Mouse (Mus musculus) macrophage (primary cell): ENCODE data around the gene Zdhhc24. TPM values are rescaled to one million over a fixed set of nuclear protein-coding genes. Genes with fewer than 3 reads are reported as not detected.

Source experiments
- H3K27ac ChIP-seq: fragments of 350-480 bp; formaldehyde crosslinking; 2 replicates; pipeline ENCODE4 v1.9.0; 2021
- H3K36me3 ChIP-seq: fragments of 350-480 bp; formaldehyde crosslinking; 2 replicates; pipeline ENCODE4 v1.9.0; 2021; ENCODE audit errors: inconsistent target
- H3K4me3 ChIP-seq: fragments of 350-480 bp; formaldehyde crosslinking; 2 replicates; pipeline ENCODE4 v1.9.0; 2021; ENCODE audit errors: inconsistent target
- H3K79me2 ChIP-seq: fragments of 350-480 bp; formaldehyde crosslinking; 2 replicates; pipeline ENCODE4 v1.9.0; 2021; ENCODE audit errors: inconsistent target
- WGBS: methylation state at CpG from one replicate; pipeline ENCODE4 v1.1.7; 2026; ENCODE audit warnings: inconsistent platforms; ENCODE audit not compliant: missing documents; 5-methylcytosine and 5-hydroxymethylcytosine counted together
- polyA plus RNA-seq: library from polyadenylated mRNA; stranded (reverse); fragments of 250-400 nt; gene quantifications from 3 replicates; pipeline ENCODE4 v1.2.4, GENCODE M21; 2018; ENCODE audit warnings: inconsistent platforms
- total RNA-seq, 78 experiments: library from RNA; depleted of rRNA; stranded (reverse); fragments of 250-400 nt; gene quantifications; 1 replicate in 9 of 78; 2 replicates in 24 of 78; 3 replicates in 43 of 78; 4 replicates in 2 of 78; pipeline ENCODE4 v1.2.4; 2018; ENCODE audit warnings: inconsistent platforms in 56 of 78

Gene Zdhhc24
- 10 to 100 TPM in 18 of 26 experiments, 1 to 10 TPM in 8; 4.9 to 30.2 (median 13.9) TPM for total RNA-seq (2018; cell fraction: chromatin; rRNA removed)
- total RNA-seq (2018; cell fraction: cytosol; rRNA removed) = 10 to 100 TPM in 24 of 26 experiments, 1 to 10 TPM in 2; 8.9 to 28.5 (median 18.0) TPM
- 10 to 100 TPM in 24 of 26 experiments, 1 to 10 TPM in 2; 7.4 to 49.1 (median 23.8) TPM for total RNA-seq (2018; cell fraction: nucleus; rRNA removed)
- 13.7 to 17.2 TPM (median 17.1 TPM) in 3 replicates for polyA plus RNA-seq

GRCm38 (mm10) chr19:4878405-4879323 is at the start of gene Zdhhc24:
Zdhhc24 (plus strand) TSS chr19:4878668.
- H3K36me3 ChIP-seq = peaks cover 20% of the 10 kb centered on the region; the same call in 1 of the 2 replicates
- no peak within 1 kb of the TSS for H3K27ac ChIP-seq
- H3K79me2 ChIP-seq = peaks cover 19% of the 10 kb centered on the region
- under 1% methylated on average over 52 of the region's 52 CpGs for WGBS
- H3K4me3 ChIP-seq = peak within 1 kb of the TSS; percentile 46

DNA sequence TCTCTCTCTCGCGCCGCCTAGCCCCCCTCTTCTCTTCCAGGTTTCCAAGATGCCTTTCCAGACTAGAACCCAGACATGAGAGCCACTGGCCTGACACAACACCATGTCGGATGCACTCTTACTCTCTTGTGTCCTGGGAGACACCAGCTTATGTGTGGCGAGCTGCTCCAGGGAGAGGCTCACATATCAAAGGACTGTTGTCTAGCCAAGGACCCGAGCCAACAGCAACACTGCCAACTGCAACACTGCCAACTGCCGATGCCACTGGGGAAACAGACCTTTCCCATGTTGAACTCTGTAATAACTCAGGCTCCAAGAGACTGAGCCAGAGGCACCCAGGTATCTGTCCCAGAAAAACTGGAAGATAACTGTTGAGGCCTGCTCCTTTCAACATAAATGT is 49.3 kb upstream of the Zdhhc24 start:
- no peak overlapping the region for H3K27ac ChIP-seq
- no peak overlapping the region for H3K4me3 ChIP-seq
- 96% methylated on average over 7 of the region's 7 CpGs for WGBS
- H3K36me3 ChIP-seq = peaks cover 23% of the 10 kb centered on the region
- H3K79me2 ChIP-seq = no peaks in the 10 kb centered on the region

GRCm38 (mm10) chr19:4833977-4834376 is 44.5 kb upstream of the Zdhhc24 start:
- H3K79me2 ChIP-seq = peaks cover 7% of the 10 kb centered on the region; the same call in 1 of the 2 replicates
- H3K4me3 ChIP-seq = no peak overlapping the region
- no peak overlapping the region for H3K27ac ChIP-seq
- H3K36me3 ChIP-seq = peaks cover 7% of the 10 kb centered on the region
- WGBS = 95% methylated on average over 8 of the region's 8 CpGs

DNA sequence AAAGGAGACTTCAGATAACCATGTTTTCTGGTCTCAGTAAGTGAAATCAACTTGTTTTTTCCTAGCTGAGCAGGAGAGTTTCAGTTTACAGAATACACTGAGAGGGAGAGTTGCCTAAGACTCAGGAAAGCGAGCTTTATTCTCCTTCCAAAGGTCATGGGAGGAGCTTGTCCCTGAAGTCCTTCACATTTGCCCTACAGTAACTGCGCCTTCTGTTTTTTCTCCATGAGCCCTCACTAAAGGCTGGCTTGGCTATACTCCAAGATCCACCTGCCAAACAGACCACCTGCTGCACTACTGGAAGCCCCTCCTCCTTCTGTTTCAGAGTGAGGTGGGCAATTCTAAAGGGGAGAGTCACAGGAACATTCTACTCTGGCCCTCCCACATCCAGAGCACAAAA is 42.4 kb upstream of the Zdhhc24 start:
- no peak overlapping the region for H3K4me3 ChIP-seq
- peaks cover 7% of the 10 kb centered on the region; the same call in 1 of the 2 replicates for H3K79me2 ChIP-seq
- 76% methylated on average over 2 of the region's 2 CpGs for WGBS
- H3K36me3 ChIP-seq = peaks cover 7% of the 10 kb centered on the region
- no peak overlapping the region for H3K27ac ChIP-seq

GRCm38 (mm10) chr19:4837049-4837448 is 41.4 kb upstream of the Zdhhc24 start:
- 83% methylated on average over 4 of the region's 6 CpGs for WGBS

GRCm38 (mm10) chr19:4838526-4839140 is 39.8 kb upstream of the Zdhhc24 start:
- Histone ChIP-seq H3K79me2 (peaks cover 7% of the 10 kb centered on the region; the same call in 1 of the 2 replicates), H3K36me3 (no peaks in the 10 kb centered on the region), H3K4me3 (peak overlapping the region; percentile 85), H3K27ac (no peak overlapping the region)
- 21% methylated on average over 10 of the region's 10 CpGs for WGBS

More at GRCm38 (mm10) chr19:4837049-4837448, 41.4 kb upstream of the Zdhhc24 start:
- Histone ChIP-seq H3K36me3 (peaks cover 7% of the 10 kb centered on the region), H3K27ac (no peak overlapping the region), H3K79me2 (peaks cover 7% of the 10 kb centered on the region; the same call in 1 of the 2 replicates), H3K4me3 (no peak overlapping the region)

DNA sequence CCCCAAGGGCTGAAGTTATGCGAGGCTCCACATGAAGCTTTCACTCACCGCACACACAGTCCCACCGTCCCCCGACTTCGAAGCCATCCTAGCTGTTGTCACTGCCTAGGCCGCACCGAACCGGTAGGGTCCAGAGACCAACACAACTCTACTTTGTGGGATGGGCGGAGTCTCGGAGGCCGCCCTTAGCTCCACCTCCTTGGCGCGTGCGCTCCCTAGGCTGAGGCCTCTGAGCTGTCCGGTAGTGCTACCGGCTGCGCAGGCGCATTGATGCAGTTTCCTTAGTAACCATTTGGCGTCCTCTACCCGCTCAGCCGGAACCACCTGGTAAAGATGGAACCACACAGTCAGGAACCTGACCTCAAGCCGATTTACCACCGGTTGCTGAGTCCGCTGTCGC is 39.3 kb upstream of the Zdhhc24 start, which contains the start of the genes Ccs and Ccdc87:
Ccs (minus strand) TSS at position 184 of the 400 bp plus-strand sequence.
Ccdc87 (plus strand) TSS at position 218 of the 400 bp plus-strand sequence.
- Histone ChIP-seq H3K79me2 (peaks cover 7% of the 10 kb centered on the region; the same call in 1 of the 2 replicates), H3K36me3 (no peaks in the 10 kb centered on the region), H3K27ac (no peak within 1 kb of the TSS), H3K4me3 (peak within 1 kb of the TSS; percentile 85)
- under 1% methylated on average over 25 of the region's 25 CpGs for WGBS

DNA sequence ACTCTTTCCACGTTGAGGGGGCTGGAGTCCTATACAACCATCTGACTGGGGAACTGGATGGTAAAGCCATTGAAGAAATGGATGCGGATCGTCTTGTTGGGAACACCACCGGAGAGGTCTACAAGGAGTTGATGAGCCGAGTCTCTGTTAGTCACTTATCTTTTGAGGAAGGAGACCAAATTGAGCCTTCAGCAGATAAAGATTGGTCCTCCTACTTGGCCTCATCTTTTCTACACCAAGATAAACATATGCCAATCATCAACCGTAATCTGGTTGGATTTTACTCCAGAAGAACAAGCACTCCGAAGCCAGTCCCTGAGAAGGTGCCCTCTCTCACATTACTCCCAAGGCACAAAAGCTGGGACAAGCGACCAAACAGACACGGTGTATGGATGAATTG is 37.6 kb upstream of the Zdhhc24 start:
- H3K36me3 ChIP-seq = no peaks in the 10 kb centered on the region
- 90% methylated on average over 9 of the region's 9 CpGs for WGBS
- H3K27ac ChIP-seq = no peak overlapping the region
- H3K79me2 ChIP-seq = peaks cover 7% of the 10 kb centered on the region; the same call in 1 of the 2 replicates
- H3K4me3 ChIP-seq = no peak overlapping the region

DNA sequence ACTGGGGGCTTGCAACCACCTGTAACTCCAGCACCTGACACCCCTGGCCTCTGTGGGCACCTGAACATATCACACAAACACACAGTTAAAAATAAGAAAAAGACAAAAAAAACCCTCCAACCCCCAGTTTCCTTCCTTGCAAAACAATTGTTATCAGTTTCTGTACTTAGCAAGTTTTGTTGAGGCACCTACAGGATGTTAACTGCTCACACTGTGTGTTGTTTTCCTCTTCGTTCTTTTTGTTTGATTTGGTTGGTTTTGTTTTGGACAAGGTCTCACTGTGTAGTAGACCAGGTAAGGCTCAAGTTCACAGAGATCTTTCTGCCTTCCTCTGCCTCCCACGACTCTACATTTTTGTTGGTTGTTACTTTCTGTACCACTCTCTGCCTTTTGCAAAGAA is 35.9 kb upstream of the Zdhhc24 start:
- H3K36me3 ChIP-seq = no peaks in the 10 kb centered on the region
- no peak overlapping the region for H3K27ac ChIP-seq
- WGBS = 83% methylated on average over 2 of the region's 2 CpGs
- H3K79me2 ChIP-seq = peaks cover 7% of the 10 kb centered on the region; the same call in 1 of the 2 replicates
- no peak overlapping the region for H3K4me3 ChIP-seq

- Histone ChIP-seq H3K36me3 (no peaks in the 10 kb centered on the region), H3K27ac (no peak overlapping the region), H3K4me3 (no peak overlapping the region), H3K79me2 (no peaks in the 10 kb centered on the region)
- 74% methylated on average over 2 of the region's 2 CpGs for WGBS
Measured at GRCm38 (mm10) chr19:4845846-4846245, 32.6 kb upstream of the Zdhhc24 start.

DNA sequence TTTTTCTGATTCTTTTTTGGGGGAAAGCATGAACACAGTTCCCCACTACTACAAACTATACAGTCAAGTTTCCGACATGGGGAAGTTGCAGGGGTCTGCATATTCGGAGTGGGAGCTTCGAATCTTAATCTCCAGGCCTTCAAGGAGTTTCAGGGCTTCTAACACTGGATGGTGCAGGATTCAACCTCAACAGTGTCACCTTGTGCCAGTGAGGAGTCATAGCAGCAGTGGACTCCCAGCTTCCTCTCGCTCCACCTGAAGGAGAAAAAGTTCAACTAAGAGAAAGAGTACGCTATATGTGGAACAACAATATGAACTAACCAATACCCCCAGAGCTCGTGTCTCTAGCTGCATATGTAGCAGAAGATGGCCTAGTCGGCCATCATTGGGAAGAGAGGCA is 31.0 kb upstream of the Zdhhc24 start:
- no peaks in the 10 kb centered on the region for H3K79me2 ChIP-seq
- 32% methylated on average over 7 of the region's 7 CpGs for WGBS

GRCm38 (mm10) chr19:4849800-4850199 is 28.7 kb upstream of the Zdhhc24 start:
- no peaks in the 10 kb centered on the region for H3K36me3 ChIP-seq
- 87% methylated on average over 4 of the region's 4 CpGs for WGBS
- H3K79me2 ChIP-seq = no peaks in the 10 kb centered on the region
- no peak overlapping the region for H3K27ac ChIP-seq
- H3K4me3 ChIP-seq = no peak overlapping the region

More for the DNA sequence above, 31.0 kb upstream of the Zdhhc24 start:
- Histone ChIP-seq H3K36me3 (no peaks in the 10 kb centered on the region), H3K4me3 (no peak overlapping the region), H3K27ac (no peak overlapping the region)

DNA sequence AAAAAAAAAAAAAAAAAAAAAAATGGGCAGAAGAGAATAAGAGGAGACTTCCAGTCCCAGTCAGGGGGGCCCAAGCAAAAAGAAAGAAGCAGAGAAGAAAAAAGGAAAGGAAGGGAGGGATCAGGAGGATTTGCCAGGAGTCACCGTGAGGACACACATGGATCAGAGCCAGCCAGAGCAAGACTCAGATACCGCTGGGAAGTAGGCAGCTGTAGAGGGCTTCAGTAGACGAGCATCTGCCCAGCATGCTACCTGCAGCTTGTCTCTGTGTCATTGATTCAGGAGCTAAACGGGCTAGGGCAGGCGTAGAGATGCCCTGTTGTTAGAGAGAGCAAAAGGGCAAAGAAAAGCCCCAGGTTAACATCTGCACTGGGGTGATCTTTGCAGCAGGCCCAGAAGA is 28.2 kb upstream of the Zdhhc24 start:
- H3K79me2 ChIP-seq = no peaks in the 10 kb centered on the region
- no peak overlapping the region for H3K4me3 ChIP-seq
- 82% methylated on average over 5 of the region's 5 CpGs for WGBS
- H3K27ac ChIP-seq = no peak overlapping the region
- no peaks in the 10 kb centered on the region for H3K36me3 ChIP-seq
